Mouse (Mus musculus): Measurements from ENCODE around the gene Usp8. TPM values are rescaled to one million over a fixed set of nuclear protein-coding genes. Genes with fewer than 3 reads are reported as not detected.

Gene Usp8
- polyA plus RNA-seq, 1 experiment from 2014 or later: 34.3 TPM

DNA sequence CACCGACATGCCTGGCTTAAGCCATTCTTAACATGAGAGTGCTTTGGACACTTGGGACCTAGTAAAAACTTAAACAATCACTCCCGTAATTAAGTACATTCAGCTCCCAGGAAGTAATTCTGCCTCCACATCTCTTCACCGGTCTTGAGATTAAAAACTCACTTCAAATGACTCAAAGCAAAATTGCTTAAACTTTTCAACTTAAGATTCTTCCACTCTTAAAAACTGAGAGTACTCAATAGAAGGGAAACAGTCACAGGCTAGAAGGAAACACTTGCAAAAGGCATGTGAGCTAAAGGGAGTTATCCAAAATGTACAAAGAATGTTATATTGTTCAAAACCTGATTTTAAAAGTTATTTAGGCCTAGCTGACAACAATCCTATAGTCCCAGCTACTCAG is 15.8 kb upstream of the Usp8 start:
- WGBS: 87% methylated on average over 3 of the region's 3 CpGs
- DNase-seq (ENCODE audit: low spot score): no peak
- H3K27ac ChIP-seq: no peak overlapping the region
- H3K4me3 ChIP-seq: no peak overlapping the region
- no peaks in the 10 kb centered on the region for H3K9me3 ChIP-seq
- H3K36me3 ChIP-seq: peaks cover 12% of the 10 kb centered on the region
- no peaks in the 10 kb centered on the region for H3K27me3 ChIP-seq (ENCODE audit: insufficient read depth, poor library complexity, severe bottlenecking)
- H3K4me1 ChIP-seq (replicated peaks): no peaks in the 10 kb centered on the region

DNA sequence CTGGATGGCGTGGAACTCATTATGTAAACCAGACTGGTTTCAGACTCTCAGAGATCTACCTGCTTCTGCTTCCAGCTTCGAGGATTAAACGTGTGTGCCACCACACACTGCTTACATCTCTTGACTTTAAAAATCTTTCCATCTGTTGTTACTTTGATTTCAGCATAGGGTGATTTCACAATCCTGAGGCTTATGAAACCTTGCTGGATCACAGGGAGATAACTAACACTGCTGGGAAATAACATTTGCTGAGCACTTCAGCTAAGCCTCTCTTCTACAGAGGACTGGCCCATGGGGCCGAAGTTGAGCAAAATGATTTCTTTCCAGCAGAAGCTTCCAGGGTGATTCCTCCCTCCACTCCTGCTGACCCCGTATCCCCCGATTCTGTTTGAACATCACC is 11.8 kb upstream of the Usp8 start:
- 85% methylated on average over 6 of the region's 6 CpGs for WGBS
- no peak for DNase-seq (ENCODE audit: low spot score)
- H3K36me3 ChIP-seq: no peaks in the 10 kb centered on the region
- no peaks in the 10 kb centered on the region for H3K9me3 ChIP-seq
- no peak overlapping the region for H3K27ac ChIP-seq
- no peaks in the 10 kb centered on the region for H3K27me3 ChIP-seq (ENCODE audit: insufficient read depth, poor library complexity, severe bottlenecking)
- H3K4me3 ChIP-seq: no peak overlapping the region
- H3K4me1 ChIP-seq (replicated peaks): no peaks in the 10 kb centered on the region

DNA sequence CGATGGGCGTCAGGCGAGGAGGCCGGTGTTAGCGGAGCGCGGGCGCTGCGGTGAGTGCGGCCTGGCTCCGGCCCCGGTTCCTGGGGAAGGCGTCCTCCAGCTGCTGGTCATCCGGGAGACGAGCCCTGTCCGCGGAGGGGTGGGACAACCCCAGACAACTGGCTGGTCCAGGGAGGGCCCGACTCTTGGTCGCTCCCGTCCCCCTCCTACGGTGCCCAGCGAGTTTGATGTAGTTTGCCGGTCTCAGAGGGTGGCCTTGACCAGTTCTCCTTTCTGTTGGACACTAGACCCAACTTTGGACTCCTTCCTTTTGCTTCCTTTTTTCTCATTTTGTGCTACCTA is 281 bp downstream of the Usp8 start:
- peaks cover 4% of the 10 kb centered on the region; the same call in 1 of the 2 replicates for H3K36me3 ChIP-seq
- H3K27ac ChIP-seq: peak overlapping the region; percentile 93
- WGBS: under 1% methylated on average over 23 of the region's 23 CpGs
- H3K27me3 ChIP-seq (ENCODE audit: insufficient read depth, poor library complexity, severe bottlenecking): peaks cover 4% of the 10 kb centered on the region; the same call in 1 of the 2 replicates
- H3K4me1 ChIP-seq (replicated peaks): peaks cover 10% of the 10 kb centered on the region
- no peaks in the 10 kb centered on the region for H3K9me3 ChIP-seq
- DNase-seq (ENCODE audit: low spot score): no peak
- H3K4me3 ChIP-seq: peak overlapping the region; percentile 82

DNA sequence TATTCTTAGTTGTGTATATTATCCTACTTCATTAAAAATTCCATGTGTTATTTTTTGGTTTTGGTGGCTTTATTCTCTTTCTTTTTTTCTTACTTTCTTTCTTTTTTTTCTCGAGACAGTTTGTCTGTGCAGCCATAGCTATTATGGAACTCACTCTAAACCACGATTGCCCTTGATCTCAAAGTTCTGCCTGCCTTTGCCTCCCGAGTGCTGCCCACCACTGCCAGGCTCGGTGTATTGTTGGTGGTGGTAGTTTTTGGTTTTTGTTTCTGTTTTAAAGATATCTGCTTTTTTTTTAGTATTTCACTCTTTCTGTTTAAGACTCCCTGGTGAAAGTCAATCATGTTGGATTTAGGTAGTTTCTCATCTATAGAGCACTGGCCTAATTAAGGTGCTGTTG is 1.2 kb downstream of the Usp8 start:
- peaks cover 4% of the 10 kb centered on the region; the same call in 1 of the 2 replicates for H3K36me3 ChIP-seq
- 88% methylated on average over 4 of the region's 4 CpGs for WGBS
- peaks cover 4% of the 10 kb centered on the region; the same call in 1 of the 2 replicates for H3K27me3 ChIP-seq (ENCODE audit: insufficient read depth, poor library complexity, severe bottlenecking)
- peak overlapping the region; percentile 82 for H3K4me3 ChIP-seq
- peaks cover 10% of the 10 kb centered on the region for H3K4me1 ChIP-seq (replicated peaks)
- no peak for DNase-seq (ENCODE audit: low spot score)
- H3K9me3 ChIP-seq: no peaks in the 10 kb centered on the region
- no peak overlapping the region for H3K27ac ChIP-seq

DNA sequence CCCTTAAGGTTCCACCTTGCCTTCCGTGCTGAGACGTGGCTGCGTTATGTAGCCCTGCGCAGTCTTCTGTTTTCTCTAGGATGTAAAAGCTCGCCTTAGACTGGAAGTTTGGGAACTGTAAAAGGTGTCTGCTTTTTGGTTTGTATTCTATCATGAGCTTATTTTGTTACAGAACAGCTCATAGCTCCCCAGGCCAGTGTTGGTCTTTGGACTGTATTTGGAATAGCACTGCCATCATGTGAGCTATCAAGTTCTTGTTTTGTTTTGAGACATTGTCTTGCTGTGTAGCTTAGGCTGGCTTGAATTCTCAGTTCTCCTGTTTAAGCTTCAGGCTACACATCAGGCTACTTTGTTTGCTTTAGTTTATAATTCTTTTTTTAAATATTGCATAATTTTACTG is 5.4 kb downstream of the Usp8 start:
- Histone ChIP-seq H3K4me1 (replicated peaks) (peaks cover 10% of the 10 kb centered on the region), H3K27ac (no peak overlapping the region), H3K36me3 (peaks cover 17% of the 10 kb centered on the region), H3K27me3 (ENCODE audit: insufficient read depth, poor library complexity, severe bottlenecking) (no peaks in the 10 kb centered on the region), H3K4me3 (no peak overlapping the region), H3K9me3 (no peaks in the 10 kb centered on the region)
- WGBS: 95% methylated on average over 5 of the region's 5 CpGs
- DNase-seq (ENCODE audit: low spot score): no peak

DNA sequence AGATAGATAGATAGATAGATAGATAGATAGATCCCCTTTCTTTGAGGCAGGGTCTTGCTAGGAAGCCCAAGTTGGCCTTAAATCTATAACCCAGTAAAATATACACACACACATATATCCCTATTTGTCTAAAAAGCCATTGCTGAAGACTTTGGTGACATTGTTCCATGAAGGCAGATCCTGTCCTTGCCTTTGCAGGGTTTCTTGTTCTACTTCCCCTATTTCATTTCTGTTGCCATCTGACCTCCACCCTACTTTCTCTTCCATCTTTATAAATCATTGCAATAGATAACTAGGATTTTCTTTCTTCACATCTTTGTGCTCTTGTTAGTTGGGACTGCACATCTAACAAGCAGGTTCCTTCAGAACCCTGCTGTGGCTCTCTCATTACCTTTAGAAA is 5.8 kb downstream of the Usp8 start:
- DNase-seq (ENCODE audit: low spot score): no peak
- H3K36me3 ChIP-seq: peaks cover 21% of the 10 kb centered on the region
- no peak overlapping the region for H3K27ac ChIP-seq
- H3K4me1 ChIP-seq (replicated peaks): peaks cover 8% of the 10 kb centered on the region
- no peaks in the 10 kb centered on the region for H3K9me3 ChIP-seq
- H3K4me3 ChIP-seq: no peak overlapping the region
- no peaks in the 10 kb centered on the region for H3K27me3 ChIP-seq (ENCODE audit: insufficient read depth, poor library complexity, severe bottlenecking)

DNA sequence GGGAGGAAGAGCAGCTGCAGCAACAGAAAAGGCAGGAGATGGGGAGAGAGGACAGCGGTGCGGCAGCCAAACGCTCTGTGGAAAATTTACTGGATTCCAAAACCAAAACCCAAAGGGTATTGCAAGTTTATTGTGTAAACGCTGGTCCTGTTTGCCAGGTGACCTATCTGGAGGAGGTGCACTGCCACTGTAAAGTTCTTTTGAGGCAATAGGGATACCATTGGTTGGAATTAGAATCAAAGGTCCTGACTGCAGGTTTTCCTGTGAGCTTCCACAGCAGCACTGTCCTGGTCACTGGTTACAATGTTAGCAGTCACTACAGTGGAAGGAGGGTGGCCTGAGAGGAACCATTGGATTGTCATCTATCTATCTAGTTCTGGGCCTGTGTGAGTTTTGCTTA is 22.1 kb downstream of the Usp8 start:
- H3K4me1 ChIP-seq (replicated peaks): no peaks in the 10 kb centered on the region
- 92% methylated on average over 4 of the region's 4 CpGs for WGBS
- H3K27me3 ChIP-seq (ENCODE audit: insufficient read depth, poor library complexity, severe bottlenecking): no peaks in the 10 kb centered on the region
- H3K9me3 ChIP-seq: no peaks in the 10 kb centered on the region
- DNase-seq (ENCODE audit: low spot score): no peak
- H3K36me3 ChIP-seq: peaks cover 74% of the 10 kb centered on the region
- no peak overlapping the region for H3K4me3 ChIP-seq
- no peak overlapping the region for H3K27ac ChIP-seq

DNA sequence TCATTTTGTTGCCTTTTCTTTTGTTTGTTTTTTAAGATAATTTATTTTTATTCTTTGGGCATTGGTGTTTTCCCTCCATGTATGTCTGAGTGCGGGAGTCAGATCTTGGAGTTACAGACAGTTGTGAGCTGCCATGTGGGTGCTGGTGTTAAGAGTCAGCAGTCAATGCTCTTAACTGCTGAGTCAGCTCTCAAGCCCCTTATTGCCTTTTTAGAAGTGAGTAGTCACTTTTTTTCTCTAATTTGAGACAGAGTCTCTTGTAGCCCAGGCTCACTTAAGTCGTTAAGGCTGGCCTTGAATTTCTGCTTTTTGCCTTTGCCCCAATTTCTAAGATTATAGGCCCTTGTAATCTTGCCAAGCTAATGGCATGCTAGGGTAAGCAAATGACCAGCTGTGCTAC is 23.4 kb downstream of the Usp8 start:
- Histone ChIP-seq H3K27me3 (ENCODE audit: insufficient read depth, poor library complexity, severe bottlenecking) (no peaks in the 10 kb centered on the region), H3K9me3 (no peaks in the 10 kb centered on the region), H3K36me3 (peaks cover 84% of the 10 kb centered on the region), H3K4me1 (replicated peaks) (no peaks in the 10 kb centered on the region), H3K27ac (no peak overlapping the region), H3K4me3 (no peak overlapping the region)
- 92% methylated on average over 2 of the region's 2 CpGs for WGBS
- DNase-seq (ENCODE audit: low spot score): no peak

DNA sequence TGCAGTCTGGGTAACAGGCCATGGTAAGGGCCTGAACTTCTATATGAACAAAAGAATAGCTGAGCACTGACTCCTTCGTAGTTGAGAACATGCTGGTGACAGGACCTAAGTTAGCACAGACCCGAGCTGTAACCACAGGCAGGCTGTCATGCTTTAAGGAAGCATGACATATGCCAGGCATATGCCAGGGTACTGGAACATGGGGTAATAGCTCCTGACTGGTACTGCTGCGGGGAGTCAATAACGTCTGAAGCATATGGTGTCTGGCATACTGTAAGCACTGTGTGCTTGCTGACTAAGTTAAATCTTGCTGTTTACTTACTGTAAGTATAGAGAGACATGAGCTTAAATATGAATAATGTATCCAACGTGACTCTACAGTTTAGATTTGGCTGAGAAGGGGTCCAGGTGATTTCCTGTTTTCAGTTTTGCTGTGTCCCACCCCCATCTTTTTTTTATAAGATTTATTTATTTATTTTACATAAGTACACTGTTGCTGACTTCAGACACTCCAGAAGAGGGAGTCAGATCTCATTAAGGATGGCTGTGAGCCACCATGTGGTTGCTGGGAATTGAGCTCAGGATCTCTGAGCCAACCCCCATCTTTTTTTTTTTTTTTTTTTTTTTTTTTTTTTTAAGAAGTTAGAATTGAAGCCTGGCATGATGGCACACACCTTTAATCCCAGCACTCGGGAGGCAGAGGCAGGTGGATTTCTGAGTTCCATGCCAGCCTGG is 28.4 kb downstream of the Usp8 start:
- Histone ChIP-seq H3K4me1 (replicated peaks) (no peaks in the 10 kb centered on the region), H3K9me3 (no peaks in the 10 kb centered on the region), H3K27me3 (ENCODE audit: insufficient read depth, poor library complexity, severe bottlenecking) (no peaks in the 10 kb centered on the region), H3K27ac (no peak overlapping the region), H3K4me3 (no peak overlapping the region), H3K36me3 (peaks cover 88% of the 10 kb centered on the region)
- WGBS: 91% methylated on average over 6 of the region's 6 CpGs
- no peak for DNase-seq (ENCODE audit: low spot score)

DNA sequence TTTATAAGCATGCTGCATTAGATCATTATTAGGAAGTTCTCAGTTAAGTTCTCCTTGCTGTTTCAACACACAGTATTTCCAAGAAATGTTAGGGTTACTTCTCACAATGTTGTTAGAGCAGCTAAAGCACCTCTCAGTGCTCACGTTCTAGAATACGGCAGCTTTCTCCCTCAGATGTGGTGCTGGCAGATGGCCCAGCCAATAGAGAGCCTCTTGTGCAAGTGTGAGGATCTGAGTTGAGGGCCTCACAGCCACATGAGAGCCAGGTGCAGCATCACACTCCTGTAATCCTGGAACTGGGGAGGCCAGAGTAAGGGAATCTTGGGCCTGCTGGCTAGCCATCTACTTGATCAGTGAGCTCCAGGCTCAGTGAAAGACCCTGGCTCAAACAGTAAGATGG is 33.2 kb downstream of the Usp8 start:
- no peak for DNase-seq (ENCODE audit: low spot score)
- no peaks in the 10 kb centered on the region for H3K27me3 ChIP-seq (ENCODE audit: insufficient read depth, poor library complexity, severe bottlenecking)
- WGBS: 97% methylated on average over 2 of the region's 2 CpGs
- H3K4me1 ChIP-seq (replicated peaks): no peaks in the 10 kb centered on the region
- H3K4me3 ChIP-seq: no peak overlapping the region
- H3K36me3 ChIP-seq: peaks cover 93% of the 10 kb centered on the region
- no peak overlapping the region for H3K27ac ChIP-seq
- H3K9me3 ChIP-seq: no peaks in the 10 kb centered on the region

DNA sequence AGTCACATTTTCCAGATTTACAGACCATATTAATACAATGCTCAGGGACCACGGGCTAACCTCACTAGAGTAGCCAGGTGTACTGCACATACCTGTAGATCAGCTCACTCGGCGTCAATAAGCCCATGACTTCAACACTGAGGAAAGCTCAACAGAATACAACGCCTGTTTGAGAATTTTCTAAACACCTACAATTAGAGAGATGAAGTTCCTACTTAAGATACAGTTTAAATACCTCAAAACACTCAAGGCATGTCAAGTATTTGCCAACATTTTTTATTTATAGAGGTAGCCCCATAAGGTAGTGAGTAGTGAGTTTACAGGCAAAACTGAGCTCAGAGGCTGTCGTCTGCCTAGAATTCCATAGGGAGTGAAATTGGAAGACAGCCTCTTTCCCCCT is 36.3 kb downstream of the Usp8 start:
- WGBS: 91% methylated on average over 5 of the region's 5 CpGs
- Histone ChIP-seq H3K27me3 (ENCODE audit: insufficient read depth, poor library complexity, severe bottlenecking) (no peaks in the 10 kb centered on the region), H3K36me3 (peaks cover 96% of the 10 kb centered on the region), H3K9me3 (no peaks in the 10 kb centered on the region), H3K4me3 (no peak overlapping the region), H3K27ac (no peak overlapping the region), H3K4me1 (replicated peaks) (no peaks in the 10 kb centered on the region)
- DNase-seq (ENCODE audit: low spot score): no peak

DNA sequence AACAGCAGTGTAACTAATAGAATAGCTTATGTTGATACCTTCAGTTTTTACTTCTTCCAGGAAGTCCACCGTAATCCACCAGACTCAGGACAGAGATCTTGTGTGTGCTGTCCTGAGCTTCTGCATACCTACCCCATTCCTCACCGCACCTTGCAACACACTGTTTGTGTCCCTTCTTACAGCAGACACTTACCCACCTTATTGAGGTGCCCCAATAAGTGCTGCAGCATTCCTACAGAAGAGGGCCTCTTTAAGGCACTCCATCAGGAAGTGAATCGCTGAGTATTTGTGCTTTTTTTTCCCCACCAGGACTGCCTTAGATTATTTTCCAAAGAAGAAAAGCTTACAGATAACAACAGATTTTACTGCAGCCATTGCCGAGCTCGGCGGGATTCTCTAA is 48.5 kb downstream of the Usp8 start:
- no peak for DNase-seq (ENCODE audit: low spot score)
- Histone ChIP-seq H3K4me3 (no peak overlapping the region), H3K4me1 (replicated peaks) (no peaks in the 10 kb centered on the region), H3K9me3 (no peaks in the 10 kb centered on the region), H3K27me3 (ENCODE audit: insufficient read depth, poor library complexity, severe bottlenecking) (no peaks in the 10 kb centered on the region), H3K36me3 (peaks cover 97% of the 10 kb centered on the region), H3K27ac (no peak overlapping the region)
- WGBS: 98% methylated on average over 6 of the region's 6 CpGs

DNA sequence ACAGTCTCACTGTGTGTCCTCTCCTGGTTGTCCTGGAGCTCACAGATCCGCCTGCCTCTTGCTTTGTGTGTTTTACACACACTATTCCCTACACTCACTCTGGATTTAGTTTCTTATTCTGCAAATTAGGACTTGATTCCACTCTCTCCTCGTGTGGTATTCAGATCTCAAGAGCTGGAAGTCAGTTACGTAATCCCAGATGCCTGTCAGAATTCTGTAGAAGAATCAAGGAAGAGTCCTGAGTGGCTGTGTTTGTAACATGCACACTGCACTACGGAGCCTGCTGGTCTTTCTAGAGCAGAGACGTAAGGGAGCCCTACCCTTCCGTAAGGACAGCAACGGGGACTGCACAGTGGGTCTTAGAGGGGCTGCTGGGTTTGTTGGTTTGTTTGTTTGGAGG is 52.2 kb downstream of the Usp8 start:
- no peaks in the 10 kb centered on the region for H3K27me3 ChIP-seq (ENCODE audit: insufficient read depth, poor library complexity, severe bottlenecking)
- H3K36me3 ChIP-seq: peaks cover 100% of the 10 kb centered on the region
- H3K4me3 ChIP-seq: no peak overlapping the region
- no peaks in the 10 kb centered on the region for H3K9me3 ChIP-seq
- no peak for DNase-seq (ENCODE audit: low spot score)
- H3K27ac ChIP-seq: no peak overlapping the region
- 90% methylated on average over 7 of the region's 7 CpGs for WGBS
- no peaks in the 10 kb centered on the region for H3K4me1 ChIP-seq (replicated peaks)

All from hindbrain, embryonic 10.5 days (tissue).